Mouse (Mus musculus) left cerebral cortex, adult 6 months (tissue): ENCODE results near the gene Rtn4r. TPM values are rescaled to one million over a fixed set of nuclear protein-coding genes. Genes with fewer than 3 reads are reported as not detected.

ENCODE experiments used
- long read RNA-seq, 2 experiments: library from polyadenylated mRNA; unstranded; transcript quantifications; one replicate each; pipeline ENCODE4 v2.0.0; 2019 to 2020
- polyA plus RNA-seq: library from polyadenylated mRNA; unstranded; fragments of <200 nt; fragmentation: Nextera tagmentation; gene quantifications from 2 replicates; pipeline ENCODE4 v1.2.3, GENCODE M21; 2021

Rtn4r gene
- polyA plus RNA-seq, result 14.9 and 66.7 TPM in 2 replicates
- long read RNA-seq, experiment 1, partial matches to known transcripts, result 8 of 13 reads
- long read RNA-seq, experiment 1, other reads (novel, unspliced or antisense), result 1 of 13 reads
- long read RNA-seq, experiment 2, partial matches to known transcripts, result 25 of 25 reads
- long read RNA-seq, experiment 2, other reads (novel, unspliced or antisense), result 0 of 25 reads

GRCm38 (mm10) chr16:18127241-18127861 is at the start of gene Rtn4r:
TSS of gene Rtn4r (plus strand) at chr16:18127642.

Other genes with a start within 250 kb of the Rtn4r start
- 0.16 and 0.21 TPM in 2 replicates for gene Gm20518, start 236.0 kb upstream of the Rtn4r start, polyA plus RNA-seq
- not detected in 2 replicates for gene Tssk1, start 233.4 kb upstream of the Rtn4r start, polyA plus RNA-seq
- 64.2 and 70.9 TPM in 2 replicates for gene Dgcr2, start 229.1 kb upstream of the Rtn4r start, polyA plus RNA-seq
- not detected in 2 replicates for gene Tssk2, start 229.0 kb upstream of the Rtn4r start, polyA plus RNA-seq
- 16.3 and 17.7 TPM in 2 replicates for gene Ess2, start 216.3 kb upstream of the Rtn4r start, polyA plus RNA-seq
- 0.19 TPM in 1 of 2 replicates, not detected in the other for gene Gsc2, start 212.6 kb upstream of the Rtn4r start, polyA plus RNA-seq
- 57.7 and 68.3 TPM in 2 replicates for gene Slc25a1, start 199.4 kb upstream of the Rtn4r start, polyA plus RNA-seq
- gene Vpreb2, start 147.2 kb upstream of the Rtn4r start, polyA plus RNA-seq, result not detected in 2 replicates
- gene Dgcr6, start 74.8 kb upstream of the Rtn4r start, polyA plus RNA-seq, result 155 and 169 TPM in 2 replicates
- 45.3 and 63.1 TPM in 2 replicates for gene Prodh, start 37.4 kb upstream of the Rtn4r start, polyA plus RNA-seq
- not detected in 2 replicates for gene Ccdc188, start 90.2 kb downstream of the Rtn4r start, polyA plus RNA-seq
- gene Zdhhc8, start 107.5 kb downstream of the Rtn4r start, polyA plus RNA-seq, result 25.9 and 36.8 TPM in 2 replicates
- 34.2 and 37.7 TPM in 2 replicates for gene Trmt2a, start 121.0 kb downstream of the Rtn4r start, polyA plus RNA-seq
- 170 and 179 TPM in 2 replicates for gene Ranbp1, start 121.1 kb downstream of the Rtn4r start, polyA plus RNA-seq
- gene Gm49776, start 130.7 kb downstream of the Rtn4r start, polyA plus RNA-seq, result not detected in 2 replicates
- gene Dgcr8, start 161.6 kb downstream of the Rtn4r start, polyA plus RNA-seq, result 7.7 and 9.7 TPM in 2 replicates
- 157 and 170 TPM in 2 replicates for gene Tango2, start 220.5 kb downstream of the Rtn4r start, polyA plus RNA-seq
- 8.2 and 9.8 TPM in 2 replicates for gene Arvcf, start 220.5 kb downstream of the Rtn4r start, polyA plus RNA-seq